Mouse (Mus musculus) intestine, postnatal 0 days (tissue): Measurements from ENCODE around the gene Kcnmb4. TPM values are rescaled to one million over a fixed set of nuclear protein-coding genes. Genes with fewer than 3 reads are reported as not detected.

Source experiments
- ATAC-seq: fragments of 200-750 bp; cut with Nextera tagmentation; 2 replicates; pipeline ENCODE4 v1.8.0; 2017; ENCODE audit warnings: mild to moderate bottlenecking, moderate TSS enrichment, moderate library complexity
- H3K27ac ChIP-seq: fragments of 300-500 bp; sonication (generic); 2 replicates; pipeline ENCODE4 v1.5.1; 2014; ENCODE audit warnings: mild to moderate bottlenecking, low read depth, low read length, moderate library complexity
- H3K27me3 ChIP-seq: fragments of 300-500 bp; sonication (generic); replicated peaks from 2 replicates; pipeline ENCODE4 v1.6.1; 2014; ENCODE audit warnings: low read length, mixed read lengths; ENCODE audit not compliant: control insufficient read depth, insufficient read depth
- H3K36me3 ChIP-seq: fragments of 300-500 bp; sonication (generic); 2 replicates; pipeline ENCODE4 v1.6.1; 2014; ENCODE audit warnings: mild to moderate bottlenecking, moderate library complexity; ENCODE audit not compliant: control insufficient read depth, insufficient read depth
- H3K4me1 ChIP-seq: fragments of 300-500 bp; sonication (generic); replicated peaks from 2 replicates; pipeline ENCODE4 v1.6.1; 2014; ENCODE audit warnings: antibody characterized with exemption, low read length, mixed read lengths; ENCODE audit not compliant: control insufficient read depth, insufficient read depth
- H3K4me2 ChIP-seq: fragments of 300-500 bp; sonication (generic); replicated peaks from 2 replicates; pipeline ENCODE4 v1.6.1; 2014; ENCODE audit warnings: low read depth, mild to moderate bottlenecking, moderate library complexity
- H3K4me3 ChIP-seq: fragments of 300-500 bp; sonication (generic); 2 replicates; pipeline ENCODE4 v1.5.1; 2014; ENCODE audit warnings: low read depth, low read length
- H3K9ac ChIP-seq: fragments of 300-500 bp; sonication (generic); 2 replicates; pipeline ENCODE4 v1.6.1; 2014; ENCODE audit warnings: mild to moderate bottlenecking, low read depth, low read length
- H3K9me3 ChIP-seq: fragments of 300-500 bp; sonication (generic); 2 replicates; pipeline ENCODE4 v1.6.1; 2016; ENCODE audit warnings: mixed run types; ENCODE audit not compliant: control insufficient read depth
- CTCF ChIP-seq: sonication (generic); IDR thresholded peaks from 2 replicates; pipeline ENCODE4 v1.5.1; 2016; ENCODE audit warnings: low read depth, mild to moderate bottlenecking, control low read depth, antibody characterized with exemption, moderate library complexity
- WGBS: fragments of 180-500 bp; shearing (Covaris S2); extraction: QIAGEN DNeasy Blood & Tissue Kit; methylation state at CpG from one replicate; pipeline ENCODE4 v1.1.7; 2014; 5-methylcytosine and 5-hydroxymethylcytosine counted together
- polyA plus RNA-seq: library from polyadenylated mRNA; unstranded; fragments of >200 nt; fragmentation: Nextera tagmentation; extraction: Ambion mirVana; gene quantifications from 2 replicates; pipeline ENCODE4 v1.2.1, GENCODE M21; 2015

Kcnmb4 gene
- polyA plus RNA-seq, 1 experiment from 2014 or later, result 1.7 TPM

DNA sequence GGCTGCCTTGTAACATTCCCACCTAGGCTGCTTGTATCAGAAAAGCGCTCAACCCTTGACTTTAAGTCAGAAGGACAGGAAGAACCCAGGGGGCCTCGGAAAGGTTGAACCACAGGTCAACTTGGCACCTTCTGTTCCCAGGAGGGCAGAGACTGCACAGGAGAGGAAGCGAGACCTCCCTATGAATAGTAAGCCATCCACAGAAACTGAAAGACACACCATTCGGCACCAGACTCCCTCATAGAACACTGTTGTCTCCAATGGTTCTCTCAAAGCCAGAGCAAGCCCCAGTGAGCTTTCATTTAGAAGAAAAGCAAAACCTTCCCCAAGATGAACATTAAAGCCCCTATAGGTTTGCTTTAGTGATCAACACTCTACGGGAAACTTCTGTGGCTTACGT, 2.0 kb upstream of the Kcnmb4 start:
- no peak for TF ChIP-seq CTCF
- no peaks in the 10 kb centered on the region for H3K36me3 ChIP-seq
- WGBS, result 76% methylated on average over 6 of the region's 6 CpGs
- H3K4me1 ChIP-seq, result peaks cover 11% of the 10 kb centered on the region; the same call in 1 of the 2 replicates
- H3K4me3 ChIP-seq, result no peak overlapping the region
- no peak overlapping the region for H3K4me2 ChIP-seq
- no peak overlapping the region for H3K9ac ChIP-seq
- no peak overlapping the region for H3K27ac ChIP-seq
- H3K9me3 ChIP-seq, result 0 out of 2 replicates have a peak, but pooled peaks cover 4% of the 10 kb centered on the region
- peaks cover 29% of the 10 kb centered on the region for H3K27me3 ChIP-seq
- ATAC-seq, result no peak

DNA sequence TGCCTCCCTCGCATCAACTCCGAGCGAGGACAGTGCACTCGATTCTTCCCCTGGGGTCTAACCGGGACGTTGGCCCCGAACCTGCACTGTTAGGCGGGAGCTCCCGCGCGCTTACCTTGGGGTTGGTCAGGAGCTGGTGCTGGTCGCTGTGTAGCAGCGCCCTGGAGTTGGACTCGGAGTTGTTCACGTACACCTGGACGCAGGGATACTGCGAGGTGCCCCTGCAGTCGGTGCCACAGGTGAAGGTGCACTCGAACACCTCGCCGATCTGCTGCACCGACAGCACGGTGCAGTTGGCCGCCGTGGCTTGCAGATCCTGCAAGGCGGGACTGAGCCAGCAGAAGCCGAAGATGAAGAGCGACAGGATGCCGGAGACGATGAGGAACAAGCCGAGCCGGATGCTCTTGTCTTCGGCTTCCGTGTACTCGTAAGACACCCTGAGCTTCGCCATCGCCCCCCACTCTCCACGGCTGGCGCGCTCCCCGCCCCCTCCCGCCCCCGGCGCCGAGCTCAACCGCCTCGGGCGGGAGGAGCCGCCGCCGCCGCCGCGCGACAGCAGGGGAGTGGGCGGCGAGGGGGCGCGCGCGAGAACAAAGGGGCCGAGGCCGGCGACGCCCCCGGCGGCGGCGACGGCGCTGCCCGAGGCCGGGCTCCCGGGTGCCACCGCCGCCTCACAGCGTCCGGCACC, 463 bp downstream of the Kcnmb4 start:
- WGBS, result under 1% methylated on average over 45 of the region's 78 CpGs
- peak overlapping the region; percentile 99 for H3K4me2 ChIP-seq
- peaks cover 34% of the 10 kb centered on the region for H3K27me3 ChIP-seq
- no peak overlapping the region for H3K27ac ChIP-seq
- TF ChIP-seq CTCF, result no peak
- H3K9ac ChIP-seq, result peak overlapping the region; percentile 48
- peaks cover 11% of the 10 kb centered on the region; the same call in 1 of the 2 replicates for H3K4me1 ChIP-seq
- no peaks in the 10 kb centered on the region for H3K36me3 ChIP-seq
- peak; percentile 28; the same call in 1 of the 2 replicates for ATAC-seq
- peak overlapping the region; percentile 67 for H3K4me3 ChIP-seq
- 0 out of 2 replicates have a peak, but pooled peaks cover 4% of the 10 kb centered on the region for H3K9me3 ChIP-seq

DNA sequence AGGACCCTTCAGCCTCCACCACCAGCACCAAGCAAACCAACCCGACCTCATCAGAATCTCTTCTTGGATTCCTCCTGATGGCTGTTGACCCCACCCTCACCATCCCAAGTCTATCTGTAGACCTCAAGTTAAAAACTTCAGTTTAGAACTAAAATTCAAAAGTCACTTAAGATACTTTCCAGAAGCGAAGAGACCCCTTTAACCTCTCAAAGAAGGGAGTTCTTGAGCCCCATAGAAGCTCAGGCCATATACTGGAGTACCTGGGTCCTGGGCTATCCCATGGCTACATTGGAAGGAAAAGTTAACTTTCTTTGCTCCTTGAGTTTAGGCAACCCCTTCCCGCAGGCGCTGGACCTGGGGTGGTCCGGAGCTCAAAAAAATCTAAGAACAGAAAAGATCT, 1.1 kb downstream of the Kcnmb4 start:
- 0 out of 2 replicates have a peak, but pooled peaks cover 4% of the 10 kb centered on the region for H3K9me3 ChIP-seq
- peaks cover 34% of the 10 kb centered on the region for H3K27me3 ChIP-seq
- H3K4me2 ChIP-seq, result peak overlapping the region; percentile 99
- no peaks in the 10 kb centered on the region for H3K36me3 ChIP-seq
- ATAC-seq, result no peak
- peak overlapping the region; percentile 48; the same call in 1 of the 2 replicates for H3K9ac ChIP-seq
- peak overlapping the region; percentile 67 for H3K4me3 ChIP-seq
- no peak for TF ChIP-seq CTCF
- H3K4me1 ChIP-seq, result peaks cover 11% of the 10 kb centered on the region; the same call in 1 of the 2 replicates
- no peak overlapping the region for H3K27ac ChIP-seq
- WGBS, result 13% methylated on average over 5 of the region's 5 CpGs

- Histone ChIP-seq H3K9me3 (no peaks in the 10 kb centered on the region), H3K27ac (no peak overlapping the region), H3K4me3 (no peak overlapping the region), H3K4me1 (peaks cover 11% of the 10 kb centered on the region; the same call in 1 of the 2 replicates), H3K4me2 (no peak overlapping the region), H3K9ac (no peak overlapping the region), H3K36me3 (no peaks in the 10 kb centered on the region), H3K27me3 (peaks cover 30% of the 10 kb centered on the region)
- no peak for TF ChIP-seq CTCF
- 86% methylated on average over 11 of the region's 11 CpGs for WGBS
- no peak for ATAC-seq
Measured at GRCm38 (mm10) chr10:116470306-116470925, 3.3 kb downstream of the Kcnmb4 start.

- no peak for TF ChIP-seq CTCF
- no peaks in the 10 kb centered on the region for H3K9me3 ChIP-seq
- H3K27ac ChIP-seq, result no peak overlapping the region
- no peaks in the 10 kb centered on the region for H3K36me3 ChIP-seq
- 0 out of 2 replicates have a peak, but pooled peaks cover 5% of the 10 kb centered on the region for H3K4me1 ChIP-seq
- no peak overlapping the region for H3K4me2 ChIP-seq
- peaks cover 19% of the 10 kb centered on the region for H3K27me3 ChIP-seq
- no peak overlapping the region for H3K9ac ChIP-seq
- ATAC-seq, result no peak
- WGBS, result 80% methylated on average over 5 of the region's 5 CpGs
- H3K4me3 ChIP-seq, result no peak overlapping the region
Measured at GRCm38 (mm10) chr10:116468094-116468493, 5.6 kb downstream of the Kcnmb4 start.

DNA sequence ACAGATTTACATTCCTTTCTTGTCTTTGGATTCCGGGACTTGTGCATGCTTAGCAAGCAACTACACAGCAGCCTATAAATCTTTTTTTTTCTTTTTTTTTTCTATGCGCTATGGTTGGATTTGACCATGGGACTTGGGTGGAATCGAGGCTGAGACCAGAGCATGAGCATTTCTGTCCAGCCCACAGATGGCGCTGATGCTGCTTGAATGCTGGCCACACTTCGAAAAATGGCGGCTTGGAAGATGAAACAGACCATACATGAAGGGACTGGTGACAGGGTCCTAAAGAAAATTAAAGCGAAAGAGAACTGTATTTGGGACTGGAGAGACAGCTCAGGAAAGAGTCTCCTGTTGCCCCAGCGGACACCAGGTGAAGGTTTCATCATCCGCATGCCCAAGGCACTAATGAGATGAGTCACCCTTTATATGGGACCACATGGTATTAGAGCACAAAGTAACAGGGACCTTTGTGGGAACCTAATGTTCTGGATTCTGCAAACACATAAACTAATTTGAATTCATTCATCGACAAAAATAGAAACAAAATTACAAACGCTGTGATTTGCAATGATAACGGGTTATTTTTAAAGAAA, 9.8 kb downstream of the Kcnmb4 start:
- Histone ChIP-seq H3K4me3 (no peak overlapping the region), H3K4me2 (no peak overlapping the region), H3K9me3 (no peaks in the 10 kb centered on the region), H3K27me3 (no peaks in the 10 kb centered on the region), H3K27ac (no peak overlapping the region), H3K9ac (no peak overlapping the region), H3K4me1 (no peaks in the 10 kb centered on the region), H3K36me3 (no peaks in the 10 kb centered on the region)
- ATAC-seq, result no peak
- TF ChIP-seq CTCF, result 0 out of 2 replicates have a peak, but pooled peaks have one; percentile 17
- 92% methylated on average over 12 of the region's 12 CpGs for WGBS
